Mouse (Mus musculus) liver, postnatal 0 days (tissue): ENCODE measurements around the gene Dctn1.

Experiments used
- CTCF ChIP-seq: sonication (generic); IDR thresholded peaks from 2 replicates; pipeline ENCODE4 v1.5.1; 2016; ENCODE audit warnings: antibody characterized with exemption, low read depth
- EP300 ChIP-seq: IDR thresholded peaks from 2 replicates; pipeline ENCODE4 v1.6.1; 2016; ENCODE audit warnings: antibody characterized with exemption, low read depth, mild to moderate bottlenecking

DNA sequence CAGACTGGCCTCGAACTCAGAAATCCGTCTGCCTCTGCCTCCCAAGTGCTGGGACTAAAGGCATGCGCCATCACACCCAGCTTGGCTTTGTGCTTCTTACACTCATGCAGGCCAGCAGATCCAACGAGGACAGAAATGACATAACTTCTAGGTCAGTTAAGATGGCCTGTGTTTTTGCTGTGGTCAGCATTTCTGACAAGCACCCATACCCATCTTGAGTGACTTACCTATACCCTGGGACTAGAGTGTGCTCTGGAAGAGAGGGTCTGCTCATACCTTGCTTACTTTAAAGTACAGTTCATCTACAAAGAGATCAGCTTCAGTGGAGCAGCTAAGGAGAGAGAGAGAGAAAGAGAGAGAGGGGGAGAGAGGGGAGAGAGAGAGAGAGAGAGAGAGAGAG is 67.6 kb downstream of the Dctn1 start:
- TF ChIP-seq CTCF, result no peak
- TF ChIP-seq EP300, result no peak
